ENCODE assay signal across 26 mouse cellular contexts in the genomic region with DNA sequence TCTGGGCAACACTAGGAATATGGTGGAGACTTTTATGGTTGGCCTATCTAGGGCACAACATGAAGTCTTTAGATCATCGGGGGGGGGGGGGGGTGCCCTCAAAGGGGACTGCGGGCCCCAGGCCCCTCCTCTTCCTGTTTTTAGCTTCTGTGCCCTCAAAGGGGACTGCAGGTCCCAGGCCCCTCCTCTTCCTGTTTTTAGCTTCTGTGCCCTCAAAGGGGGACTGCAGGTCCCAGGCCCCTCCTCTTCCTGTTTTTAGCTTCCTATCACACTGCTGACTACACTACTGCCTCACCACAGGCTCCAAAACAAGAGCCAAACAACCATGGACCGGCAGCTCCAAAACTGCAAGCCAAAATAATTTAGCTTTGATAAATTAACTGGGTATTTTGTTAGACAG. TPM values are rescaled to one million over a fixed set of nuclear protein-coding genes. Genes with fewer than 3 reads are reported as not detected.
DNase-seq lines count a peak whose midpoint lies in the region; ATAC-seq and TF ChIP-seq lines count a peak whose summit lies in the region.
"Had no signal": no experiment of that assay in that cellular context is flagged by ENCODE, and none has a peak within 500 bp of the region (broad histone marks: within the 10 kb centered on the region; RNA-seq: fewer than 3 reads in every experiment).

No protein-coding gene starts in this region.

- peaks cover 2% of the 10 kb centered on the region for H3K9me3 ChIP-seq in CH12.LX (replicated peaks; ENCODE audit: low read length)
- no peaks in the 10 kb centered on the region for H3K9me3 ChIP-seq in G1E (replicated peaks)
- no peaks in the 10 kb centered on the region for H3K9me3 ChIP-seq in midbrain, postnatal 0 days (ENCODE audit: low read length)
- H3K9me3 ChIP-seq in liver, postnatal 0 days (ENCODE audit: low read length): no peaks in the 10 kb centered on the region
- H3K9me3 ChIP-seq: embryonic facial prominence, embryonic 12.5 days; heart, embryonic 15.5 days; limb, embryonic 13.5 days; liver, embryonic 13.5 days; midbrain, embryonic 10.5 days; neural tube, embryonic 15.5 days had no signal

- peak; percentile 34 for DNase-seq in CH12.LX (ENCODE audit: extremely low read depth)
- peak; percentile 7 for DNase-seq in G1E (ENCODE audit: low spot score)
- no peak for DNase-seq in midbrain, postnatal 0 days (ENCODE audit: low spot score)
- no peak for DNase-seq in adrenal gland, postnatal 10 days
- DNase-seq in left cerebral cortex, postnatal 4 days: no peak
- DNase-seq in liver, postnatal 0 days: no peak
- DNase-seq: adrenal gland, adult 8-10 months; cerebellum, adult 9-10 months; forebrain, postnatal 0 days; gastrocnemius, postnatal 36 days; heart, postnatal 36 days; kidney, adult 2 months; kidney, postnatal 10 days; liver, embryonic 13.5 days; lung, embryonic 14.5 days; lung, postnatal 4 days had no signal

- 93% methylated on average over 3 of the region's 3 CpGs for WGBS in midbrain, postnatal 0 days
- WGBS in liver, postnatal 0 days (ENCODE audit: insufficient replicate concordance): 61% methylated on average over 3 of the region's 3 CpGs

- no peaks in the 10 kb centered on the region for H3K79me2 ChIP-seq in CH12.LX (replicated peaks; ENCODE audit: control insufficient read depth, extremely low read depth, insufficient read depth, poor library complexity, severe bottlenecking)

- H3K4me3 ChIP-seq in CH12.LX (replicated peaks in 1 of 3; ENCODE audit: low read depth in 2 of 3, low read length in 2 of 3, poor library complexity in 1 of 3) (no peak overlapping the region), G1E (ENCODE audit: low read depth, low read length) (no peak overlapping the region)
- no peak overlapping the region for H3K4me3 ChIP-seq in bone marrow macrophage, adult 2 months (ENCODE audit: insufficient read depth, low read length)
- H3K4me3 ChIP-seq in midbrain, postnatal 0 days (ENCODE audit: low read depth, low read length): no peak overlapping the region
- H3K4me3 ChIP-seq in liver, postnatal 0 days (ENCODE audit: low read depth, low read length): no peak overlapping the region
- H3K4me3 ChIP-seq: embryonic facial prominence, embryonic 12.5 days; heart, embryonic 15.5 days; limb, embryonic 13.5 days; liver, embryonic 13.5 days; midbrain, embryonic 10.5 days; neural tube, embryonic 15.5 days had no signal

- no peak for TF ChIP-seq RAD21 in CH12.LX (IDR thresholded peaks at IDR 0.05; ENCODE audit: low read depth, low read length)

- in situ Hi-C loops in CH12.LX (cut with MboI; ENCODE audit: low pct_ligation_motif_present, low pct_unique_long_range_greater_than_20kb, low sequenced_read_pairs): no loop called here

- TF ChIP-seq CTCF in CH12.LX (conservative IDR thresholded peaks at IDR 0.05 in 1 of 2, IDR thresholded peaks at IDR 0.05 in 1 of 2; ENCODE audit: low read depth in 2 of 2, low read length in 2 of 2): no peak
- TF ChIP-seq CTCF in G1E (IDR thresholded peaks at IDR 0.05; ENCODE audit: low read depth, low read length): no peak
- no peak for TF ChIP-seq CTCF in bone marrow macrophage, adult 2 months (IDR thresholded peaks at IDR 0.05; ENCODE audit: low read depth, low read length)
- TF ChIP-seq CTCF in midbrain, postnatal 0 days (IDR thresholded peaks at IDR 0.05): no peak
- no peak for TF ChIP-seq CTCF in liver, postnatal 0 days (IDR thresholded peaks at IDR 0.05; ENCODE audit: low read depth)

- H3K4me2 ChIP-seq in CH12.LX (ENCODE audit: insufficient read depth, low read depth, poor library complexity, severe bottlenecking): no peak overlapping the region
- H3K4me2 ChIP-seq in midbrain, postnatal 0 days (ENCODE audit: low read depth, low read length, poor library complexity, severe bottlenecking): no peak overlapping the region
- H3K4me2 ChIP-seq in liver, postnatal 0 days (ENCODE audit: low read depth, low read length): no peak overlapping the region
- H3K4me2 ChIP-seq: embryonic facial prominence, embryonic 12.5 days; heart, embryonic 15.5 days; hindbrain, embryonic 14.5 days; limb, embryonic 13.5 days; liver, embryonic 13.5 days; lung, embryonic 14.5 days; neural tube, embryonic 15.5 days had no signal

- no peak for TF ChIP-seq POLR2A in CH12.LX (IDR thresholded peaks at IDR 0.05; ENCODE audit: low read depth, low read length)
- TF ChIP-seq POLR2A in bone marrow macrophage, adult 2 months (IDR thresholded peaks at IDR 0.05; ENCODE audit: borderline replicate concordance, low read depth, low read length): no peak

- H3K27me3 ChIP-seq in CH12.LX (replicated peaks) (no peaks in the 10 kb centered on the region), G1E (ENCODE audit: insufficient read depth, low read length) (peaks cover 24% of the 10 kb centered on the region)
- H3K27me3 ChIP-seq in midbrain, postnatal 0 days (ENCODE audit: insufficient read depth, low read length): no peaks in the 10 kb centered on the region
- no peaks in the 10 kb centered on the region for H3K27me3 ChIP-seq in liver, postnatal 0 days (ENCODE audit: insufficient read depth, low read length)
- H3K27me3 ChIP-seq: embryonic facial prominence, embryonic 12.5 days; heart, embryonic 15.5 days; limb, embryonic 13.5 days; liver, embryonic 13.5 days; neural tube, embryonic 15.5 days had no signal

- H3K9ac ChIP-seq in CH12.LX (ENCODE audit: insufficient read depth, low read depth): no peak overlapping the region
- H3K9ac ChIP-seq in midbrain, postnatal 0 days (replicated peaks; ENCODE audit: low read length, poor library complexity, severe bottlenecking): no peak overlapping the region
- H3K9ac ChIP-seq in liver, postnatal 0 days (replicated peaks): no peak overlapping the region
- H3K9ac ChIP-seq: embryonic facial prominence, embryonic 12.5 days; forebrain, postnatal 0 days; heart, embryonic 15.5 days; hindbrain, embryonic 14.5 days; limb, embryonic 13.5 days; liver, embryonic 13.5 days; lung, embryonic 14.5 days; neural tube, embryonic 15.5 days had no signal

- dilution Hi-C loops in CH12.LX (cut with MboI; ENCODE audit: extremely low pct_ligation_motif_present, extremely low pct_unique_long_range_greater_than_20kb, low sequenced_read_pairs): no loop called here

- ATAC-seq in G1E (ENCODE audit: extremely low read depth, insufficient number of reproducible peaks, low FRiP score, poor library complexity, severe bottlenecking): peak; percentile 45; the same call in 1 of the 2 replicates
- peak; percentile 89 for ATAC-seq in monocyte, adult 5-6 weeks (replicated peaks; ENCODE audit: insufficient number of reproducible peaks, low FRiP score, low TSS enrichment, poor library complexity, severe bottlenecking)
- ATAC-seq in midbrain, postnatal 0 days (ENCODE audit: low FRiP score): no peak
- no peak for ATAC-seq in liver, postnatal 0 days
- ATAC-seq: activated CD4-positive, CD25-positive, alpha-beta regulatory T cell, adult 4 months; forebrain, postnatal 0 days; midbrain, embryonic 16.5 days had no signal

- no peak for TF ChIP-seq EP300 in CH12.LX (IDR thresholded peaks at IDR 0.05; ENCODE audit: low read length)
- no peak for TF ChIP-seq EP300 in liver, postnatal 0 days (IDR thresholded peaks at IDR 0.05; ENCODE audit: low read depth)

- intact Hi-C loops in left cerebral cortex, postnatal 4 days (cut with DNase I): no loop called here

- H3K27ac ChIP-seq in CH12.LX (ENCODE audit: insufficient read depth, low read depth): no peak overlapping the region
- H3K27ac ChIP-seq in bone marrow macrophage, adult 2 months (ENCODE audit: insufficient read depth, low read depth, low read length): peak overlapping the region; percentile 28
- H3K27ac ChIP-seq in midbrain, postnatal 0 days (ENCODE audit: low read depth, low read length): no peak overlapping the region
- no peak overlapping the region for H3K27ac ChIP-seq in liver, postnatal 0 days (ENCODE audit: low read depth)
- H3K27ac ChIP-seq: embryonic facial prominence, embryonic 12.5 days; heart, embryonic 15.5 days; hindbrain, embryonic 14.5 days; limb, embryonic 13.5 days; liver, embryonic 13.5 days; midbrain, embryonic 10.5 days; neural tube, embryonic 15.5 days had no signal

- H3K36me3 ChIP-seq in CH12.LX (replicated peaks in 1 of 2; ENCODE audit: control insufficient read depth in 1 of 2, insufficient read depth in 1 of 2, low read length in 1 of 2): no peaks in the 10 kb centered on the region
- H3K36me3 ChIP-seq in G1E (replicated peaks): no peaks in the 10 kb centered on the region
- no peaks in the 10 kb centered on the region for H3K36me3 ChIP-seq in midbrain, postnatal 0 days (ENCODE audit: insufficient read depth, low read length)
- H3K36me3 ChIP-seq in liver, postnatal 0 days (replicated peaks; ENCODE audit: insufficient read depth, low read length): no peaks in the 10 kb centered on the region
- H3K36me3 ChIP-seq: embryonic facial prominence, embryonic 12.5 days; heart, embryonic 15.5 days; limb, embryonic 13.5 days; liver, embryonic 13.5 days; midbrain, embryonic 10.5 days; neural tube, embryonic 15.5 days had no signal

- peaks cover 0 to 5% of the 10 kb centered on the region in 2 experiments; a peak in 2 of 4 replicates for H3K4me1 ChIP-seq in CH12.LX (ENCODE audit: control insufficient read depth in 1 of 2, insufficient read depth in 2 of 2)
- H3K4me1 ChIP-seq in G1E (ENCODE audit: insufficient read depth, low read depth, low read length): peaks cover 13% of the 10 kb centered on the region; the same call in 1 of the 2 replicates
- peaks cover 8% of the 10 kb centered on the region for H3K4me1 ChIP-seq in bone marrow macrophage, adult 2 months (ENCODE audit: control insufficient read depth, insufficient read depth, low read length)
- no peaks in the 10 kb centered on the region for H3K4me1 ChIP-seq in midbrain, postnatal 0 days (ENCODE audit: insufficient read depth, low read length)
- no peaks in the 10 kb centered on the region for H3K4me1 ChIP-seq in liver, postnatal 0 days (ENCODE audit: insufficient read depth)
- H3K4me1 ChIP-seq: embryonic facial prominence, embryonic 12.5 days; heart, embryonic 15.5 days; limb, embryonic 13.5 days; liver, embryonic 13.5 days had no signal

RNA-seq across cellular contexts. Expression of a gene that starts 33.8 kb away (rescaled TPM):
- 5.6 and 6.0 TPM in 2 replicates for total RNA-seq in CH12.LX (2012; rRNA removed)
- 5.2 and 5.6 TPM in 2 replicates for total RNA-seq in CH12.LX (2014; rRNA removed)
- 8.2 and 8.8 TPM in 2 replicates for polyA plus RNA-seq in CH12.LX (2012; ENCODE audit: insufficient read length, low read depth)
- 81.4 and 91.9 TPM in 2 replicates for total RNA-seq in G1E (2014; fragmentation: Nextera tagmentation)
- 9.0 and 9.1 TPM in 2 replicates for total RNA-seq in G1E (2017)
- 22.5 and 24.4 TPM in 2 replicates for polyA plus RNA-seq in G1E (2012)
- 12.2 and 14.7 TPM in 2 replicates for polyA plus RNA-seq in bone marrow macrophage, adult 2 months (2012; ENCODE audit: insufficient read depth, insufficient read length, missing spikeins)
- 3.2 to 12.0 TPM (median 4.6 TPM) in 3 replicates for total RNA-seq in monocyte, adult 5-6 weeks (2017)
- 8.2 and 10.3 TPM in 2 replicates for total RNA-seq in midbrain, postnatal 0 days (2014; rRNA removed)
- 9.2 and 11.5 TPM in 2 replicates for polyA plus RNA-seq in midbrain, postnatal 0 days (2015; fragmentation: Nextera tagmentation; extraction: Ambion mirVana)
- 10 to 100 TPM in 1 of 2 experiments, 1 to 10 TPM in 1; 8.2 to 13.4 TPM for total RNA-seq in adrenal gland, postnatal 10 days (2021)
- total RNA-seq in left cerebral cortex, postnatal 4 days (2021): 1 to 10 TPM; 7.4 TPM
- 6.5 and 8.4 TPM in 2 replicates for polyA plus RNA-seq in liver, postnatal 0 days (2015; fragmentation: Nextera tagmentation; extraction: Ambion mirVana)

RNA-seq across cellular contexts. Expression of a gene that starts 59.3 kb away (rescaled TPM):
- 7.8 and 8.1 TPM in 2 replicates for total RNA-seq in CH12.LX (2012; rRNA removed)
- 13.8 and 15.7 TPM in 2 replicates for total RNA-seq in CH12.LX (2014; rRNA removed)
- 12.0 and 16.3 TPM in 2 replicates for polyA plus RNA-seq in CH12.LX (2012; ENCODE audit: insufficient read length, low read depth)
- total RNA-seq in G1E (2014; fragmentation: Nextera tagmentation): 202 TPM in 2 replicates
- 78.2 and 87.7 TPM in 2 replicates for total RNA-seq in G1E (2017)
- 136 and 149 TPM in 2 replicates for polyA plus RNA-seq in G1E (2012)
- polyA plus RNA-seq in bone marrow macrophage, adult 2 months (2012; ENCODE audit: insufficient read depth, insufficient read length, missing spikeins): 0.19 and 0.74 TPM in 2 replicates
- total RNA-seq in monocyte, adult 5-6 weeks (2017): 0.76 to 3.0 TPM (median 2.7 TPM) in 3 replicates
- total RNA-seq in midbrain, postnatal 0 days (2014; rRNA removed): 68.4 and 72.1 TPM in 2 replicates
- polyA plus RNA-seq in midbrain, postnatal 0 days (2015; fragmentation: Nextera tagmentation; extraction: Ambion mirVana): 102 and 107 TPM in 2 replicates
- 10 to 100 TPM; 30.0 to 34.1 TPM for total RNA-seq in adrenal gland, postnatal 10 days (2021)
- 10 to 100 TPM; 78.0 to 81.5 TPM for total RNA-seq in left cerebral cortex, postnatal 4 days (2021)
- polyA plus RNA-seq in liver, postnatal 0 days (2015; fragmentation: Nextera tagmentation; extraction: Ambion mirVana): 67.1 and 86.5 TPM in 2 replicates

Comparison
In these comparisons a context has a peak if more than half of its experiments do, and no peak if none do; other contexts are left out.
1. DNase-seq: peak in CH12.LX (single experiment) and G1E (single experiment); none in midbrain, postnatal 0 days (single experiment), adrenal gland, postnatal 10 days (single experiment), left cerebral cortex, postnatal 4 days (single experiment) and liver, postnatal 0 days (single experiment).
2. ATAC-seq: peak in G1E (single experiment) and monocyte, adult 5-6 weeks (single experiment); none in midbrain, postnatal 0 days (single experiment) and liver, postnatal 0 days (single experiment).